Mouse (Mus musculus): ENCODE data around the gene Gm43064. TPM values are rescaled to one million over a fixed set of nuclear protein-coding genes. Genes with fewer than 3 reads are reported as not detected.

Gm43064 gene
- polyA plus RNA-seq, 1 experiment from 2014 or later, result 0.08 TPM

DNA sequence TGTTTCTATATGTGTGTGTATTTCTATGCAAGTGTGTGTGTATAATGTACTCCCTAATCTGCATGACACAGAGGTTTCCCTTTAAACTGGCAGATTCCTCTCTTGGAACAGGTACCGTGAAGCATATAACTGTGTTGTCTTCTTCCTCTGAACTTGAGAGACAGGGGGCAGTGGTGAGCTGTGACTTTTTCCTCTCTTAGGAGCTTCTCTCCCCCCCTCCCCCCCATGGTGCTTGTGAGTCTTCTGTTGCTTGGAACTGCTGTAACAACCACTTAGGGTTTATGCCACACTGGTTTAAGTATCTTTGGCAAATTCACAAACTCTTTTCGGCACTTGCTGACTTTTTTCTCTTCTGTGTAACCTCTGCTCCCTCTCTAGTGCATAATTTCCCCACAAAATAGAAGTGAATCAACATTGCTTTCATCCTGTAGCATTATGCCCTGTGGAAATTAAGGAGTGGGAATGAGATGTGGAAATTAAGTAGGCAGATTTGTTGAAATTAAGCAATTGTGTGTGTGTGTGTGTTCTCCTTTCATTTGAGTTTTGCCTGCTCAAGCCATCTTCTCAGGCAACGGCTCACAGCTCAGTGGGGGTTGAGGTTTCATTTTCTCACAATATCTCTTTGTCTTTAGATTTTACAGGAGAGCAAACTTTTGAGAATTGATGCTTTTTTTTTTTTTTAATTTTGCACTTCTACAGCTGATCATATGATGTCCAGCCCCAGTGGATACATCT lies 43.4 kb downstream of the Gm43064 start:
- no peak overlapping the region for H3K9ac ChIP-seq (ENCODE audit: low read length)
- no peak overlapping the region for H3K4me3 ChIP-seq (ENCODE audit: low read depth, low read length)
- WGBS, result 69% methylated on average over 3 of the region's 3 CpGs
- H3K36me3 ChIP-seq (ENCODE audit: control insufficient read depth, insufficient read depth, low read length), result no peaks in the 10 kb centered on the region
- H3K4me2 ChIP-seq (ENCODE audit: low read depth, severe bottlenecking), result no peak overlapping the region
- H3K4me1 ChIP-seq (ENCODE audit: control insufficient read depth, insufficient read depth, low read length), result no peaks in the 10 kb centered on the region
- no peak overlapping the region for H3K27ac ChIP-seq (replicated peaks; ENCODE audit: low read depth, low read length)
- DNase-seq (ENCODE audit: low spot score), result peak; percentile 24
- no peaks in the 10 kb centered on the region for H3K27me3 ChIP-seq (ENCODE audit: control insufficient read depth, insufficient read depth, low read length)
- H3K9me3 ChIP-seq (ENCODE audit: control insufficient read depth, low read length), result no peaks in the 10 kb centered on the region
- ATAC-seq (ENCODE audit: insufficient number of reproducible peaks, low FRiP score, low TSS enrichment, low read depth), result no peak

DNA sequence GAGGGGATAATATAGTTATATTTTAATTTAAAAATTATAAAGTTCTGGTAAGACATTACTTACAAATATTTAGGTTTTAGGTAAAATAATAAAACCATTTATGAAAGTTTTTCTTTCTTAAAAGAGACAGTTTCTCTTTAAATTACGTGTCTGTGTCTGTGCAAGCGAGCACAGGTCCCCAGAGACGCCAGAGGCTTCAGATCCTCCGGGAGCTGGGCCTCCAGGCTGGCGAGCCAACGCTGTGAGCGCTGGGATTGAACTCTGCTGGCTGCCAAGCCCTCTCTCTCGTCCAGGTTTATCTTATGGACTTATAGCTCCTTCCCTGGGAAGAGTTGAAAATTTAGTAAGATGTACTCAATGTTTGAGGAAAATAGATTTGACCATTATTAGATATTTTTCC lies 44.4 kb downstream of the Gm43064 start:
- Histone ChIP-seq H3K4me3 (ENCODE audit: low read depth, low read length) (no peak overlapping the region), H3K4me2 (ENCODE audit: low read depth, severe bottlenecking) (no peak overlapping the region), H3K36me3 (ENCODE audit: control insufficient read depth, insufficient read depth, low read length) (no peaks in the 10 kb centered on the region), H3K27me3 (ENCODE audit: control insufficient read depth, insufficient read depth, low read length) (no peaks in the 10 kb centered on the region), H3K27ac (replicated peaks; ENCODE audit: low read depth, low read length) (no peak overlapping the region), H3K4me1 (ENCODE audit: control insufficient read depth, insufficient read depth, low read length) (no peaks in the 10 kb centered on the region), H3K9me3 (ENCODE audit: control insufficient read depth, low read length) (no peaks in the 10 kb centered on the region), H3K9ac (ENCODE audit: low read length) (no peak overlapping the region)
- no peak for ATAC-seq (ENCODE audit: insufficient number of reproducible peaks, low FRiP score, low TSS enrichment, low read depth)
- DNase-seq (ENCODE audit: low spot score), result no peak
- 77% methylated on average over 8 of the region's 8 CpGs for WGBS

DNA sequence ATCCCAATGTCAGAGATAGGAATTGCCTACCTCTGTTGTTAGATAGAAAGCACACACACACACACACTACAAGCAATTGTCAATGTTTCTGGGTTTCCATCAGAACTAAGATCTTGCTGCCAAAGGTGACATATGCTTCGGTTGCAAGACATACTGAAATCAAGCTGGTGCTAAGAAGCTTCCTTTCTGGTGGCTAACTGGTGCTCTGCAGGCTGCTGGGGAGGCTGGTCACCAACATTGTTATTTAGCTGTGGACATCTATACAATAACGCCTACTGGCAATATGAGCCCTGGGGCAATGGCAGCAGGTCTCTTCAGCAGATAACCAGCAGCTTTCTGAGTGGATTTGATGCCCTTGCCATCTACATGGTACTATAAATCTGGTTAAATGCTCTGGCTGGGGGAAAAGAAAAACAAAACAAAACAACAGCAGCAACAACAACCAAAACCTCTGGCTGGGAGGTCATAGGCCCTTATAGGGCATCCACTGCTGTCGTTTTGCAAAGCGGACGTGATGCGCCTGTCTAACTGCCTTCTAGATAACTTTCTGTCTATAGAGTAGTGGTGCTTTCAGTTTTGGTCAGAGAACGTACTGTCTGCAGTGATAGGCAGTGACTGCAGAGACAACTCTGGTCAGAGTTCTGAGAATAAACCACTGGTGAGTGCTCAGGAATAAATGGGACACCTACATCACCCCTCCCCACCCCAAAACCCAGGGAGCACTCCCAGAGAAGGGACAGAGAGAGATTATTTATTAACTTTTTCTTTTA lies 47.8 kb downstream of the Gm43064 start:
- Histone ChIP-seq H3K9me3 (ENCODE audit: control insufficient read depth, low read length) (no peaks in the 10 kb centered on the region), H3K36me3 (ENCODE audit: control insufficient read depth, insufficient read depth, low read length) (no peaks in the 10 kb centered on the region), H3K4me3 (ENCODE audit: low read depth, low read length) (no peak overlapping the region), H3K27ac (replicated peaks; ENCODE audit: low read depth, low read length) (no peak overlapping the region), H3K4me1 (ENCODE audit: control insufficient read depth, insufficient read depth, low read length) (no peaks in the 10 kb centered on the region), H3K9ac (ENCODE audit: low read length) (no peak overlapping the region), H3K4me2 (ENCODE audit: low read depth, severe bottlenecking) (no peak overlapping the region), H3K27me3 (ENCODE audit: control insufficient read depth, insufficient read depth, low read length) (no peaks in the 10 kb centered on the region)
- no peak for ATAC-seq (ENCODE audit: insufficient number of reproducible peaks, low FRiP score, low TSS enrichment, low read depth)
- 88% methylated on average over 7 of the region's 7 CpGs for WGBS
- no peak for DNase-seq (ENCODE audit: low spot score)

DNA sequence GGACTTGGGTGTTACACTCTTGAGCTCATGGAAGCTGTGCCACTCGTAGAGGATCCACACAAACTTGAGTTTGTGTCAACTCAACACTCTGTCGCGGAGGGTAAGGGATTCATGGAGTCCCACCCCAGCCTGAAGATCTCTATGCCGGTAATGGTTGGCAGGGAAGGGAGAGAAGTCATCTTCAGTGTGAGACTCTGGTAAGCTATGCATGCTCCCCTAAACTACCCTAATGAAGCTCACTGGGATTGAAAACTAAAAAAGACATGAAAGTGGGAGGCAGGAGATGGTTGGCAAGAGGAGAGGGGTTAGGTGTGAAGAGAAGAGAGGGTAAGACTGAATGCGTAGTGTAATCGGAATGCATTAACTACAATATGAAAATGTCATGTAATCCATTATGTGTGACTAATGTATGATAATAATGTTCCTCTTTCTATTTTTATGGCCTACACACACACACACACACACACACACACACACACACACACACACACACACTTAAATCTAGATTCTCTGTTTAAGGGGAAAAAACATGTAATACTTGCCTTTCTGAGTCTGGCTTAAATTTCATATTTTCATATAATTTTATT lies 48.7 kb downstream of the Gm43064 start:
- H3K4me2 ChIP-seq (ENCODE audit: low read depth, severe bottlenecking), result no peak overlapping the region
- H3K4me1 ChIP-seq (ENCODE audit: control insufficient read depth, insufficient read depth, low read length), result no peaks in the 10 kb centered on the region
- DNase-seq (ENCODE audit: low spot score) (no peak), ATAC-seq (ENCODE audit: insufficient number of reproducible peaks, low FRiP score, low TSS enrichment, low read depth) (no peak)
- 95% methylated on average over 6 of the region's 6 CpGs for WGBS
- no peaks in the 10 kb centered on the region for H3K27me3 ChIP-seq (ENCODE audit: control insufficient read depth, insufficient read depth, low read length)
- no peak overlapping the region for H3K4me3 ChIP-seq (ENCODE audit: low read depth, low read length)
- no peak overlapping the region for H3K9ac ChIP-seq (ENCODE audit: low read length)
- H3K27ac ChIP-seq (replicated peaks; ENCODE audit: low read depth, low read length), result no peak overlapping the region
- H3K9me3 ChIP-seq (ENCODE audit: control insufficient read depth, low read length), result no peaks in the 10 kb centered on the region
- H3K36me3 ChIP-seq (ENCODE audit: control insufficient read depth, insufficient read depth, low read length), result no peaks in the 10 kb centered on the region

DNA sequence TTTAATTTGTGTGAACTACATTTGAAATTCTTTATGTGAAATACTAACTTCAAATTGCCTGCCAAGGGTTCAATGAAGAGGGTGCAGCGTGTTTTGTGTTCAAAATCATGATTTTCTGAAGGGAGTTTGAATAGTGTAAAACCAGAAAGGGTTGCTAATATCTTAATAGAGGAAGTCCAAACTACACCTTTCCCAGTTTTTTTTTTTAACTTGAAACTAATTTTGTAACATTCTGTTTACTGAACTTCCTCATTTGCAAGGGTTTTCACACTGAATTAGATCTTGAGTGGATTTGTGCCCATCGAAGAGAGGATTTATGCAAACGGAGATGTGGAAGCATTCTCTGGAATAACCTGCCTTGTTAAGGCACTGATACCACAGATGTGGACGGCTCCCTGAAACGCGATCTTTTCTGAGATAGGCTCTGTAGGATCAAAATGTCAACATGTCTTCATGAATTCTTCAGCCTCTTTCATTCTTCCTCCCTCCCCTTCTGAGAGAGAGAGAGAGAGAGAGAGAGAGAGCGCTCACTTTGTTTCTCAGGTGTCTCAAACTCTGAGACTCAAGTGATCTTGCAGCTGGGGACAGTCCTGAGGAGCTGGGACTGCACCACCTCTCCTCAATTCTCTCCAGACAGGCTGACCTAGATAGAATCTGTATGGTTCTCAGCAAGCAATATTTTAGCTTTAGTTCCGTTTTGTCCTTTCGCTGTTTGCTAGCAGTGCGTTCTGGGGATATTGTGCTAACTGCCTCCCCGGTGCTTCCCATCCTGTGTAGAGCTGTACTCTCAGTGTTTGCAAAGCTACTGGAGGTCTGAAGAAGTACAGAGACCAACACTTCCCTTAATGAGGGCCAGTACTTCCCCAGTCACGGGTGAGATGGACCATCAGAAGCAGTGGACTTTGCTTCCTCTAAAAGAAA lies 49.8 kb downstream of the Gm43064 start, which contains the start of gene Ptpn22:
TSS of gene Ptpn22 (plus strand) at position 915 of the 921 bp plus-strand sequence.
- WGBS, result 79% methylated on average over 12 of the region's 12 CpGs

DNA sequence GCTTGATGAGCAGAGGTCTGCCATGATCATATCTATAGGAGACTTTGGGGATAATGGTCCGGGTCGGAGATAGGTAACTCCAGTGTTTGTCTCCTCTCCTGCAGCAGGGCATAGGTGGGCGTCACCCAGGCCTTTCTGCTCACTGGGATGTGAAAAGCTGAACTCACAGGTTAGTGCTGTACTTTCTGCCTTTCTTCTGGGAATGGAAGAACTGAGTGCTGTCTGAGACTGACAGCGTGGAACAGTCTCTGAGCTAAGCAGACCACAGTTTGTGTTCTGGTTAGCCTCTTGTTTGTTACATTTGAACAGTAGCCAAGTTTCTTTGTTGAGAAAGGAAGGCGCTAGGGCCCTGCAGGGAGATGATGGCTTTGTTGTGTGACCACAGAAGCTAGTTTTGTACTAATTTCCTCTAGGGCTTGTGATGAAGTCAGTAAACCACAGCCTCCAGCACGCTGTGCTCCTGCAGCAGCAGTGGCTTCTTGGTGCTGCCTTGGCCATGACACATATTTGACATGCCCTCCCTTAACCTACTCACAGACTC lies 50.5 kb downstream of the Gm43064 start:
- DNase-seq (ENCODE audit: low spot score), result no peak
- Histone ChIP-seq H3K9me3 (ENCODE audit: control insufficient read depth, low read length) (no peaks in the 10 kb centered on the region), H3K4me2 (ENCODE audit: low read depth, severe bottlenecking) (no peak overlapping the region), H3K9ac (ENCODE audit: low read length) (no peak overlapping the region), H3K36me3 (ENCODE audit: control insufficient read depth, insufficient read depth, low read length) (no peaks in the 10 kb centered on the region), H3K4me3 (ENCODE audit: low read depth, low read length) (no peak overlapping the region), H3K4me1 (ENCODE audit: control insufficient read depth, insufficient read depth, low read length) (no peaks in the 10 kb centered on the region), H3K27me3 (ENCODE audit: control insufficient read depth, insufficient read depth, low read length) (no peaks in the 10 kb centered on the region), H3K27ac (replicated peaks; ENCODE audit: low read depth, low read length) (no peak overlapping the region)
- ATAC-seq (ENCODE audit: insufficient number of reproducible peaks, low FRiP score, low TSS enrichment, low read depth), result no peak
- WGBS, result 83% methylated on average over 6 of the region's 6 CpGs

More for the DNA sequence above, 49.8 kb downstream of the Gm43064 start, which contains the start of gene Ptpn22:
- H3K36me3 ChIP-seq (ENCODE audit: control insufficient read depth, insufficient read depth, low read length), result no peaks in the 10 kb centered on the region
- H3K4me2 ChIP-seq (ENCODE audit: low read depth, severe bottlenecking), result no peak within 1 kb of the TSS
- H3K9ac ChIP-seq (ENCODE audit: low read length), result no peak within 1 kb of the TSS
- ATAC-seq (ENCODE audit: insufficient number of reproducible peaks, low FRiP score, low TSS enrichment, low read depth), result no peak
- no peaks in the 10 kb centered on the region for H3K9me3 ChIP-seq (ENCODE audit: control insufficient read depth, low read length)
- H3K27me3 ChIP-seq (ENCODE audit: control insufficient read depth, insufficient read depth, low read length), result no peaks in the 10 kb centered on the region
- H3K4me3 ChIP-seq (ENCODE audit: low read depth, low read length), result no peak within 1 kb of the TSS
- DNase-seq (ENCODE audit: low spot score), result no peak
- no peak within 1 kb of the TSS for H3K27ac ChIP-seq (replicated peaks; ENCODE audit: low read depth, low read length)
- H3K4me1 ChIP-seq (ENCODE audit: control insufficient read depth, insufficient read depth, low read length), result no peaks in the 10 kb centered on the region

DNA sequence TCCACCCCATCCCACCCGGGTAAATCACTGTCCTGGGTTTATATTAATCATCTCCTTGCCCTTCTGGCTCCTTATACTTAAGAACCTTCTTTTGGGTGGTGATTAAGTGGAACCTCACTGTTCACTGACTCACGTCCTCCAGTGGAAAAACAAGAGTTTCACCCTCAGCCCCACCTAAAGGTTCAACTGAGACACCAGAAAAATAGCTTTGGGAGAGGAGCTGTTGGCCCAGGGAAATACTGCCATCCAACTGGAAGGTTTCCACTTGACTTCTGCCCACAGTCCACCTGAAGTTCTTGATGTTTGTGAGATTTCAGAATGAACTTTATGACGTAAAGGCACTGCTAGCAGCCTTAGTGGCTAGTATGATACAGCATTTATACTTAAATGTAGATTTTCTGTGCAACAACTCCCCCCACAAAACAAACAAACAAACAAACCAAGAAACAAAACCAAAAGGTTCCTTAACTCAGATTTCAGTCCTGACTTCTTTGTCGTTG lies 53.4 kb downstream of the Gm43064 start:
- no peak overlapping the region for H3K4me2 ChIP-seq (ENCODE audit: low read depth, severe bottlenecking)
- H3K9me3 ChIP-seq (ENCODE audit: control insufficient read depth, low read length), result no peaks in the 10 kb centered on the region
- WGBS, result 84% methylated on average over 4 of the region's 4 CpGs
- H3K9ac ChIP-seq (ENCODE audit: low read length), result no peak overlapping the region
- H3K36me3 ChIP-seq (ENCODE audit: control insufficient read depth, insufficient read depth, low read length), result no peaks in the 10 kb centered on the region
- ATAC-seq (ENCODE audit: insufficient number of reproducible peaks, low FRiP score, low TSS enrichment, low read depth) (no peak), DNase-seq (ENCODE audit: low spot score) (no peak)
- no peaks in the 10 kb centered on the region for H3K4me1 ChIP-seq (ENCODE audit: control insufficient read depth, insufficient read depth, low read length)
- no peak overlapping the region for H3K27ac ChIP-seq (replicated peaks; ENCODE audit: low read depth, low read length)
- no peak overlapping the region for H3K4me3 ChIP-seq (ENCODE audit: low read depth, low read length)
- no peaks in the 10 kb centered on the region for H3K27me3 ChIP-seq (ENCODE audit: control insufficient read depth, insufficient read depth, low read length)

Measured in limb, embryonic 11.5 days (tissue).